Mouse (Mus musculus): ENCODE measurements around the gene AI597479. TPM values are rescaled to one million over a fixed set of nuclear protein-coding genes. Genes with fewer than 3 reads are reported as not detected.
A peak's percentile ranks its signal among the peaks of the same experiment; 100 is the strongest.

AI597479 gene
- 10 to 100 TPM; 21.5 to 24.2 TPM for total RNA-seq (2021)
- long read RNA-seq, experiment 1, transcript AI597479-201 (4 exons, 3,458 nt) = major isoform, 26 of 28 reads
- long read RNA-seq, experiment 1, partial matches to known transcripts = 0 of 28 reads
- long read RNA-seq, experiment 1, other reads (novel, unspliced or antisense) = 2 of 28 reads
- long read RNA-seq, experiment 2, transcript AI597479-201 (4 exons, 3,458 nt) = major isoform, 12 of 13 reads
- long read RNA-seq, experiment 2, partial matches to known transcripts = 0 of 13 reads
- long read RNA-seq, experiment 2, other reads (novel, unspliced or antisense) = 1 of 13 reads

DNA sequence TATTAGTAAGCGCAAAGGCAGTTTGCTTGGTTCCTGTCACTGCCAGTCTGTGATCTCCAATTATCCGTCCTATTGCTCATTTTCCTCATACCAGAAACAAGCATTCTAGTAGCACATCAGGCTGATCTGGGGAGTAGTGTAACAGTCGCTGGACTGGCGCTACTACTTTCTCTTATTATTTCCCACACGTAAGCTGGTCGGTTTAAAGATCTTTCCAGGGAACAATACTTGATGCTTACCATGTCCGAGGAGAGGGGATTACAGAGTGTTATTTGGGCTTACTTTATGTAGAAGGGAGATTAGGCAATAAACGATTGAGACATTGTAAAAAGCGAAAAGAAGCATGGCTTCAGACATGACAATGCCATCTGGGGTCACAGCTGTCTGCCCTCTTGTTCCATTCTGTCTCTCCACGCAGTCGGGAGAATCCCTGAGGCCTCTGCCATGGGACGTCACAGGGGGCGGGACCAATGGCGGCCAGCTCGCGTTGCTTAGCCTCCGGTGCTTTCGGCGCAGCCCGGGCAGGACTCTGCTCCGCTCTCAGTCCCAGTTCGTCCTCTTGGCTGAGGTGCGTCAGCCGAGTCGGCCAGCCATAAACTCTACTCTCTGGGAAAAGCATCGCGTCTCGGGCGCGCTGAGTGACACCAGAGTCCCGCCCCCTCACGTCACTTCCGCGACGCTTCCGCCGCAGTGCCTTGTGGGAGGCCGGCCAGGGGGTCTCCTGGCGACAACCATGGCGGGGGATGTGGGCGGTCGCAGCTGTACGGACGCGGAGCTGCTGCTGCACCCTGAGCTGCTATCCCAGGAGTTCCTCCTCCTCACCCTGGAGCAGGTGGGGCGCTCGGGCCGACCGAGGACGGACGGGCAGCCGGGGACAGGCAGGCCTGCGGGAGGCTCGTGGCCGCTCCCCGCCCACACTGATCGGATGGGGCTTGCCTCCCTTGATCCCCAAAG is at the start of gene AI597479, which contains the start of gene Tgfbrap1:
AI597479 (plus strand) TSS at position 680 of the 954 bp plus-strand sequence.
Tgfbrap1 (minus strand) TSS at position 607 of the 954 bp plus-strand sequence.
- peak; percentile 92 to 97 for DNase-seq

DNA sequence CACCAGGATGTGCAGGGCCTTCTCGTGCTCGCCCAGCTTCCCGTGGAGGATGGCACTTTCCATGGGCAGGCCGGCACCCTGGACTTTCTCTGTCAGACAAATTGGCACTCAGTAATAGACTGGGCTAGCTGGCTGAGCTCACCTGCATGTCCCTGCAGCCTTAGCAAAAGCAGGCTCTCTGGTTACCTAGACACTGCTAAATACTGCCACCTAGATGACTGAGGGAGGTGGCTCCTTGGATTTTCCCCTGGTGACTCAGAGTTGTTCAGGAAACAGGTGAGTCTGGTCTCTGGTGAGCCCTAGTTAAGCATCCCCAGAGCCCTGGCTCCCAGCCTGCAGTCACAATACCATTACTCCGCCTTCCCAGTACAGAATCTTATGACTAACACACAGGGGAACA is 46.6 kb upstream of the AI597479 start:
- no peak for DNase-seq

DNA sequence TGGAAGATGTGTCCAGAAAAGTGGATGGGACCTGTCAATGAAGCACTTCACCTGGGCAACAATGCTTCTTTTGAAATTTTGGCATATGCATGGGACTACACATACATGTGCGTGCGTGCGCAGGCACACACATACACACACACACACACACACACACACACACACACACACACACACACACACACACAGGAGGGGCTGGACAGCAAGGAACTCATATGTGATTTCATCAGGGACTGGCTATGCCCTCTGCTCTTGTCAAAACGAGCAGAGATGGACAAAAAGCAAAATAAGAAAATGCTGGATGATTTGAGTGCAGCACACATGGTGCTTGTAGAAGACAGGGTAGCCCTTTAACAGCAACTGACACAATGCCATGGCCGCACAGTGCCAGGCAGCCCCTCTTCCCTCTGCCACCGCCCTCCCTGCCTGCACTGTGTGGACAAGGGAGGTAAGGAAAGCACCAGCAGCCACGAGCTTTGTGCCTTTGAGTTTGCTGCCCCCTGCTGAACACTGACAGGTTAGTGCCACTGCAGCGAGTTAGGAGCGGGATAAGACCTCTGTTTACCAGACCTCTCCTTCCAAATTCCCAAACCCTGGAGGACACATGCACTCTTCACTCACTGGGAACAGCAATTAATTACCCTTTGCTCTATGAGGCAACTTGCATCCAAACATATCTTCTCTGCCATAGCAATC is 32.7 kb upstream of the AI597479 start:
- peak; percentile 21 to 68 for DNase-seq

DNA sequence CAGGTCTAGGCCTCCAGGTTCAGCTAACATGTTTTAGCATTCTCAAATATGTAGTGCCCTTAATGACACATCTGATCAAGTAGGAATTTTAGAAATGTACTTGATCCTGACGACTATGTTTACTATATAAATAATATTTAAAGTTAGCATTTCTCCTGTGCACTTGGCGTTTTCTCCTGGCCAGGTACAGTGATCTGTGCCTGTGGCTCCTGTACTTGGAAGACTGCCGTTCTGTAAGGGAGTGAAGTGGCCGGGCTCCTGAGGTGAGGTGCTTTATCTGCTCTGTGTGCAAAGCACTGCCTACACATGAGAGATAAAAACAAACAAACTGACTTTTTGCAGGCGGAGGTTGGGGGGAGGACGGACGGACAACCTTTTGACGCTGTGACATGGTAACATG is 31.9 kb upstream of the AI597479 start:
- no peak for DNase-seq

DNA sequence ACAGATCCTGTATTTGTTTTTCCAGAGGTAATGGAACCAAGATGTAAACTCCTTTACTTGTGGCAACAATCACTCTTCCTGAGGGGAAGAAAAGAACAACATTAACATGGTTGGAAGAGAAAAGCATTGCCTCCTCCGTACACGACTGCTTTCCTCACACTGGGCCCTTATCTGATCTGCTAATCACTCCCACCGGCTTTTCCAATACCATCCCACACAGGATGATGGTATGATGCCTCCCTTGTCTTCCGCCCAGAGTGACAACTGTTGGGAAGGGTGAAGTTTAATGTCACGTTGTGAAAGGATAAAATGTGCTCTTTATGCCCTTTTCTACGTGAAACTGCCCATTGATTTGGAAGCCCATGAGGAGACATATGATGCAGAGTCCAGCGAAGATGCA is 31.0 kb upstream of the AI597479 start:
- DNase-seq = no peak

DNA sequence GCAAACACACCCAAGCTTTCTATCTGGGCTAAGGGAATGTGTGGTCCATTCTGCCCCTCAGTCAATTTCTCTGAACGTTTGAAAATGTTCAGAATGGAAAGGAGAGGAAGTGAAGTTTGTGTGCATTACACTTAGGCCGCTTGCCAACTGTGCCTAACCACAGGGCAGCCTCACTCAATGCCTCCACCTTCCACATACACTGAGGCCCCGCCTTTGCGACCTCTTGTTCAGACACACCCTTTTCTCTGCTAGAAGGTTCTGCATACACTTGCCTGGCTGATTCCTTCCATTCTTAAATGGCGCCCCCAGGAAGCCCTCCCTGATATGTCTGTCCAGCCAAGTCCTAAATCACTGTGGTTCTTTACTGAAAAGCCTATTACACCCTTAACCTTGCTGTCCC is 27.8 kb upstream of the AI597479 start:
- DNase-seq = no peak

DNA sequence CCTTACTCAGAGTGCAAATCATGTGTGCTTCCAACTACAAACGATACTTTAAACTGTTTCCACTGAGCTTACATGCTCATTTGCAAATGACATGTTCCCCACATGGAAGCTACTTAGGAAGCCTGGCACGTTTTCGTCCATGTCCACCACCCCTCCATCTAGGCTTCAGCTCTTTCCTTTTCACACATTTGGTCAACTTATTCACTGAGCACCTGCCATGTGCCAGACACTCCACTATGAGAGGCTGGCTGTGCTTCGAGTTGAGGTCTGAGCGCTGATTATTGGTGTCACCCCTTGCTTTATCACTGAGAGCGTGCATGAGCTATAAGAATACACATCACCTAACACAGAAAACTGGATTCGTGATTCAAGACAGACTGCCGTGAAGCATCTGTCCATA is 26.5 kb upstream of the AI597479 start:
- DNase-seq = no peak

DNA sequence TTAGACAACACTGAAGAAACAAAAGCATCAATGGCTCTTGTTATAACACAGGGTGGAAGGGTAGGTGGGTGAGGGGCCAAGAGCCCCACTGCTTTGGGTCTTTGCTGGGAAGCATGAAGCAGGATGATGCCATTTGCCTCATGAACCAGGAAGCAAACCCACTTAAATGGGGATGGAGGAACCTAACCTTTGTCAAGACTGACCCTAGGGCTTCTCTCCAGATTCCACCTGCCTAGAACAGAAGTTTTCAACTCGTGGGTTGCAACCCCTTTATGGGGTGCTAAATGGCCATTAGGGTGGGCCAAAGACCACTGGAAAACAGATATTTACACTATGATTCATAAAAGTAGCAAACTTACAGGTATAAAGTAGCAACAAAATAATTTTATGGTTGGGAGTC is 25.9 kb upstream of the AI597479 start:
- DNase-seq = no peak

DNA sequence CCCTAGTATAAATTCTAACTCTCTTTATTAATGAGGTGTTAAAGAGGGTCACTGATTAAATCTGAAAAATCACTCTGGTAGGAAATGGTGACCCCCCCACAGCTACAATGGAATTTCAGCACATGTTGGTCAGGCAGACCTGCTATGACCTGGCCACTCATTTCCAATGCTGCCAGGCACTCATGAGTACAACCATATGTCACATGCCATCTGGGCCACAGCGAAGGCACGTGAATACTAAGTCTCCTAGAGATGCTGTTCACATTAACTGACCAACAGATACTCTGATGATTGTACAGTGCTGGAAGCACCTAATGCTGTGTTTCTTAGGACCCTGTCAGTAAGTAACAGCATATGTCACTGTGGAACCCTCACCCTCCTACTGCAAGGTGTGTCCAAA is 23.7 kb upstream of the AI597479 start:
- no peak for DNase-seq

DNA sequence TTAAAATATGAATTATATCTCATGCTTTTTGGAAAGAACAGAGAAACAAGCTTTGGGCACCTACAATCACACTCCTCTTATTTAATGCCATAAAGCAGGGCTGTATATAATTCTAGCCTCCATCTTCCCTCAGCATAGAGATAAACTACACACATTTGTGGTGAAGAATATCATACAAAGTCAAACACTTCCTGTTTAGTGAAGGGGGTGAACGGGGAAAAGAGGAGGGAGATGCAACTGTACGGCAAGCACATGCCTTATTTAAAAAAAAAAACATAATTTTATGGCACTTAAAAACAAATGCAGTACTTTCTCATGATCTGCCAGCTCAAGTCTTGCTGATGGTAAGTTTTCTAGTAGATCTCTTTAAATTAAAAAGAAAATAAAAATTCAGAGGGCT is 20.4 kb upstream of the AI597479 start:
- DNase-seq = no peak

DNA sequence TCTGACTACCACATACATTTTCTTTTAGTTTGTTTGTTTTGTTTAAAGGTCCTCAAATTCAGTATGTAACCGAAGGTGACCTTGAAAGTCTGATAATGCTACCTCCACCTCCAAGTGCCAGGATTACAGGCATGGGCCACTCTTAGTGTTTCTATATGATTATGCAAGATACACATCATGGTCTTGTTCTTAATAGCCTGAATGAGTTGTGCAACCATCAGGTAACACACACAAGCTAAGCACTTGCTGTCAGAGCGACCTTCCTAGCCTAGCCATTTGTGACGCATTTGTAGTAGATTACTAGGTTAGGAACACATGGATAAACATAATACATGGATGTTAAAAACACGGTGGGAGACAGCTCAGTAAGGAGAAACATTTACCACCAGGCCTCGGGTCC is 15.6 kb upstream of the AI597479 start:
- DNase-seq = no peak

DNA sequence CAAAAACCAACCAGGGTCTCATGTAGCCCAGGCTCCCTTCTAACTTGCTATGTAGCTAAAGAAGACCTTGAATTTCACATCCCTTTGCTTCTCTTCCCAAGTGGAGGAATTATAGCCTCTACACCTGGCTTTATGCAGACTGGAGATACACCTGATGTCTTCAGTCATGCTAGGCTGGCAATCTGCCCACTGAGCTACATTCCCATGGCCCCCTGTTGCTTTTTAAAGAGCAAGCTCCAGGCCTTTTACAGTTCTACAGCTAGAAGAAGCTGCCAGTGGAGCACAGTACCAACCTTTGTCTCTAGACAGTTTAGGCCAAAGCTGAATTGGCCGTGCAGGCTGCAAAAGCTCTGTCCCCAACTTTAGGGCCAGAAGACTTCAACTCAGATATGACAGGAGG is 8.1 kb upstream of the AI597479 start:
- no peak for DNase-seq

DNA sequence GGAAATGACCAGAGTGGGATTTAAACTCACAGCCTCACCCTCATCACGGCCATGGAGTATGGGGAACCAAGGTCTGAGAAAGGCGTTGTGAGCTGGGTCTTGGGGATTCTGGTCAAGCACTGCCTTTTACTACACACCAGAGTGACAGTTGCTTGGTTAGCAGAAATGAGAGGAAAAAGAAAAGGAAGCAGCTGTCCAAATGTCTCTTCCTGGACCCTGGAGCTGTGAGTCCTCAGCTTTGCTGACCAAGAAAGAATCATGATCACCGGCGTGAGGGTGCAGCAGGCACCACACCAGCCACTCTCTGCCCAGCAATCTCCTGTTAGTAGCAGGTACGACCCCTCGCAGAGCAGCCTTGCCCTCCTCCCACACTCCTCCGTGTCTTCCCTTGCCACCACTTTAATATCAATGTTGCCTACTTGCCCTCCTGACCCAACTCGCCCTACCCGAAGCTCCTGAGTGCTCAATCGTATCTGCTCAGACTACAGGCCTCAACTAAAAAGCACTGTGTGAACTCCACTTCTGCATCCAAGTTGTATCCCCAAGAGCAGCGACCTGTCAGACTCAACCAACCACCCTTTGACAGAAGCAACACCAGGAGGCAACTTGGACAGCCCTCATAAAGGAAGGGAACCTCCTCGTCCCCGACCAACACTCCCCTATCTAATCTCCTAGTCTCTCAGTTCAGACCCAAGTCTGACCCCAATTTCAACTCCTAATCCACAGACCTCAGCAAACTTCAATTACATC is 7.0 kb upstream of the AI597479 start:
- DNase-seq = peak; percentile 29 to 37

DNA sequence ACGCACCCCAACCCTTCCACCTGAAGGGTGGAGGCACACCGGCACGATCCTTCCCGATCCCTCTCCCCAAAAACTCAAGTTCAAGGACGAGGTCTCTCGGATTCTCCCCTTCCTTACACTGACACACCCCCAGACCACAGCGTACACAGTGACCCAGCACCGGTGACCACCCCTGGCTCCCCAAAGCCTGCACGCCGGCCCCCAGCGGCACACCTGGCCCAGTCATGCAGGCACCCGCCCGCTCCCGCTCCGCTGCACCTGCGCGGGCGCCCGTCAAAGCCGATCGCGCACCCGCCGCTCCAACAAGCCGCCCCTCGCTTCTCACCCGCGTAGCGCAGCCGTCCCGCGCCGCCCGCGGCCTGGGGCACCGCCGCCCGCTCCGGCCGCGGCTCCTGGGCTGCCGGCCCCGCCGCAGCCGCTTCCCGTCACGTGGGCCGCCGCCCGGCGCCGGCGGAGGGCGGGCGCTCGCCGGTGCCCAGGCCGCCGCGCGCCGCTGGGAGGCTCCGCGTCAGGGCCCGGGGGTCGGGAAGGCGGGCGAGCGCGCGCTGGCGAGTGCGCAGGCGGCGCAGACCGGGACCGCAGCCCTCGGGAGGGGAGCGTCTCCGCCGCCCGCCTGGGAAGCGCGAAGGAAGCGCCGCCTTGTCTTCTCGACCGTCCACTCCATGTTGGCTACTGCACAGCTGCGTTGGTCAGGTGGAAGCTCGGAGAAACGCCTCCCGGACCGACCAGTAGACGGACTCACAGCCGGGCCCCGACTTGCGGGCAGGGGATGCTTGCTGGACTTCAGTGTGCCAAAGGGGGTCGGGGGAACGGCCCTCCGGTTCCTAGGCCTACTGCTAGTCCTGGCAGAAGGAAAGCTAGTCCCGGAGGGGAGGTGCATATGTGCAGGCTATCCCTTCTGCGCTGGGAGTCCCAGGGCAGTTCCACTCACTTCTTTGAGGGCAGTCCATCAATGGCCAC is 6.2 kb upstream of the AI597479 start:
- DNase-seq = peak; percentile 81 to 82

DNA sequence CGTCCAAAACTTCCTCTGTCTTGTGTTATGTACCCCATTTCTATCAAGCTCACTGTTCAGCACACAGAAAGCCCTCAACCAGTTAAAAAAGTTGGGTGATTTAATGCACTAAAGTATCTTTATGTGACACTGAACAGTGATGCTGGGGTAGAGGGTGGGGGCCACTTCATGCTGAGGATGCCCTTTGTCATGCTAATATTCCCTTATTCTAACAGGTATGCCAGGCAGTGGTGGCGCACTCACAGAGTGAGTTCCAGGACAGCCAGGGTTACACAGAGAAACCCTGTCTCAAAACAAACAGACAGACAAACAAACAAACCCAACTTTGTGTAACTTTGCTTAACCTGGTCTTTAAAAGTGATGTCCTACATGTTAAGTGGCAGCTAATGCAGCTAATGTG is 4.3 kb upstream of the AI597479 start:
- no peak for DNase-seq

DNA sequence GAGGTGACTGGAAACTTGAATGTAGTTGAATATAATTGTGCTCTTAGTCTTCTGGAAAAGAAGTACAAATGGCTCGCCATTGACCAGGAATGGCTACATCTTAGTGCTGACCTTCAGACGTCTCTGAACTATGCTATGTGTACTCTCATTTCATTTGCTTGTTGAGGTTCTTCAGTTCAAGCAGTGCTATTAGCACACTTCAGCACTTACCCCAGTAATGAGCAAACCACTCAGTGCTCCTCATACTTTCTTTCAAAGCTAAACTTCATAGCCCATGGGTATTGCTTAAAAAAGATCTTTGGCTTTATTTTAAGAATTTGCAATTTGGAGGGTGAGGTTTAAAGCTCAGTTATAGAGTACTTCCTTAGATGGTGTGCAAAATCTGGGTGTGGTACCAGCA is 10.2 kb downstream of the AI597479 start:
- DNase-seq = no peak

DNA sequence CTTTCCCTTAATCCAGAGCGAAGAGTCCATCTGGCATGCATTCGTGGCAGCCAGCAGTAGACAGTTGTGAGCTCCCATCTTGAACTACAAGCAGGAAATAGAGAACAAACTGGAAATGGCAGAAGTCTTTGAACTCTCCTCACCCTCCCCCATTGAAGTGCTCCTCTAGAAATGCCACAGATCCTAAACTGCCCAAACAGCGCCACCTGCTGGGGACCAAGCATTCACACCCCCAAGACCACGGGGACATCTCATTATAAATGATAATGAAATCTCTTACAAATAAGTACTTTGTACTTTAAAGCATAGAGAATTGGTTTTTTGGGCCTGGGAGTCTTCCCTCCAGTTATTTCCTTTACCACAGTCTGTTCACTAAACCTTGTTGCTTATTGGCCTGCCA is 12.0 kb downstream of the AI597479 start:
- DNase-seq = peak; percentile 29 to 66

DNA sequence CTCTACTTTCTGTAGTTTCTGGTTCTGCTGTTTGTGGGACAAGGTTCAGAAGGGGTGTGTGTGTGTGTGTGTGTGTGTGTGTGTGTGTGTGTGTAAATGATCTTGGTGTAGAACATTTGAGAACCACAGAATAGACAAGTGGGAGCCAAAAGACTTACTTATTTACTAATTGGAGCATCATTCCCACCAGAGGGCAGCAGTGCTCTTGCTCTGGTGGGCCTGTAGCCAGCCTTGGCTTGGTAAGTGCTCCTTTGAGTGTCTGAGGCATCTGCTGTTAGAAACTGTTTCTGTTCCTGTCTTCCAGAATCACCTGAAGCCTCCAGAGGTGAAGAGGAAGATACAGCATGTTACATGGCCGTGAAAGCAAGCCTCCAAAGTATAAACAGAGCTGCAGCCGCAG is 14.4 kb downstream of the AI597479 start:
- peak; percentile 58 to 78 for DNase-seq

DNA sequence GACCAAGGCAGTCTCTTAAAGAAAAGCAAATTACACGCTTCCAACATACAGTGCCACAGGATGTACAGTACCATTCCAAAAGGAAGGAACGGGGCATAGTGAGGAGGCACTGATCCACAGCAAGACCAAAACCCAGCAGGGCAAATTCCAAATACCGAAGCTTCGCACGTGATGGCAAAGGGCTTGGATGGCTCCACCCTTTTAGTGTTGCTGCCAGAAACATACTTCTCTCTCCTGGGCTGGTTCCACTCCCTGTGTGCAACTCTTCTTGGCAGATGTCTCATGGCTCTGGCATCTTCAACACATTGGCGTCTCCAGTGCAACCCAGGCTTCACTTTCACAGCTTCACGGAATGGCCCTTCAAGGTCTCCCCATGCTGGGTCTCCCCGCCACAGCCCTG is 18.9 kb downstream of the AI597479 start:
- no peak for DNase-seq

DNA sequence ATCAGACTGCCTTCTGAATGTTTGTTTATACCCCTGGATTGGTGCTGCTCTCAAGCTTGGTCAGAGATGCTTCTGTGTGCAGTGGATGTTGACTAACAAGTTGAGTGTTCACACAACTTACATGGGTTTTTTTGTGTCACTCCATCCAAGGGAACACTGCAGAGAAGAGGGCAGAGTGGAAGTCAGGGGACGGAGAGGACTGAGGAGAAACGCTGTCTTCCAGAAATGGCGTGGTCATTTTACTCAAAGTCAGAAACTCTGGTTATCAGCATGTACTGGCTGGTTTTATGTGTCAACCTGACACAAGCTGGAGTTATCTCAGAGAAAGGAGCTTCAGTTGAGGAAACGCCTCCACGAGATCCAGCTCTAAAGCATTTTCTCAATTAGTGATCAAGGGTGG is 22.4 kb downstream of the AI597479 start:
- DNase-seq = no peak

DNA sequence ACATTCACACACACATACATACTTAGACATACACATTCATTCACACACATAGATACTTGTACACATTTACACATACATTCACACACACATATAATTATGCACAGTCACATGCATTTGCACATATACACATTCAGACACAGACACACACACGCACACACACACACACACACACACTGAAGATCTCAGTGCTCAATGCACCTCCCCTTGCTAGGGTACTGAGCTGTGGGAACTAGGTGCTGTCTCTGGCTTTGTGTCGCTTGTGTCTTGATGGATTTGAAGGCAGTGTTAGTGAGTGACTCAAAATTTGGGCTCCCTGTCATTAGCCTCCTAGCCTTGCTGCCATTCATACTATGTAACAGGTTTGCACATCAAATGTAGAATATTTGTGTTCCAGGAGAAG is 24.1 kb downstream of the AI597479 start:
- DNase-seq = no peak
